Mouse (Mus musculus) bone marrow, adult 2 months (tissue): Measurements from ENCODE around the gene Tmem94.

Experiments
- CTCF ChIP-seq: fragments of 200-500 bp; IDR thresholded peaks from 2 replicates; pipeline ENCODE4 v1.5.1; 2011; ENCODE audit warnings: low read length, control low read depth; ENCODE audit not compliant: control insufficient read depth, insufficient read depth
- POLR2A ChIP-seq: fragments of 200-500 bp; IDR thresholded peaks from 2 replicates; pipeline ENCODE4 v1.6.1; 2011; ENCODE audit warnings: low read depth, mild to moderate bottlenecking, control low read depth, low read length, borderline replicate concordance; ENCODE audit not compliant: control insufficient read depth

- TF ChIP-seq POLR2A (no peak), CTCF (no peak)
Observed at GRCm38 (mm10) chr11:115796898-115797297, 31.7 kb downstream of the Tmem94 start.
